Mouse (Mus musculus) mouse embryonic stem cell (cell line): ENCODE measurements around the gene Acsl3.

ENCODE experiments used
- in situ Hi-C, 2 experiments: fragments of 300-500 bp; cut with MboI; formaldehyde crosslinking; loops; 1 replicate in 1 of 2; 3 replicates in 1 of 2; pipeline ENCODE4 v1.14.3; 2019 to 2020; ENCODE audit warnings: low sequenced_read_pairs in 2 of 2, low pct_unique_long_range_greater_than_20kb in 1 of 2, mixed read lengths in 1 of 2; ENCODE audit not compliant: unreplicated experiment in 1 of 2

Acsl3 gene

GRCm38 (mm10) chr1:78725617-78726223 is 68.1 kb downstream of the Acsl3 start:
- in situ Hi-C loops: loop anchor here in 1 of 2 experiments (25.0 kb wide), 1 partner anchor 962 kb away; no protein-coding TSS in a partner anchor

GRCm38 (mm10) chr1:78730114-78730720 is 72.6 kb downstream of the Acsl3 start:
- in situ Hi-C loops: loop anchor here in 1 of 2 experiments (25.0 kb wide), 1 partner anchor 957 kb away; no protein-coding TSS in a partner anchor

- in situ Hi-C loops: loop anchor here in 1 of 2 experiments (25.0 kb wide), 1 partner anchor 955 kb away; no protein-coding TSS in a partner anchor
Observed at GRCm38 (mm10) chr1:78732290-78732689, 74.7 kb downstream of the Acsl3 start.

- in situ Hi-C loops: loop anchor here in 1 of 2 experiments (25.0 kb wide), 1 partner anchor 953 kb away; no protein-coding TSS in a partner anchor
Observed at GRCm38 (mm10) chr1:78734261-78735000, 76.8 kb downstream of the Acsl3 start.

DNA sequence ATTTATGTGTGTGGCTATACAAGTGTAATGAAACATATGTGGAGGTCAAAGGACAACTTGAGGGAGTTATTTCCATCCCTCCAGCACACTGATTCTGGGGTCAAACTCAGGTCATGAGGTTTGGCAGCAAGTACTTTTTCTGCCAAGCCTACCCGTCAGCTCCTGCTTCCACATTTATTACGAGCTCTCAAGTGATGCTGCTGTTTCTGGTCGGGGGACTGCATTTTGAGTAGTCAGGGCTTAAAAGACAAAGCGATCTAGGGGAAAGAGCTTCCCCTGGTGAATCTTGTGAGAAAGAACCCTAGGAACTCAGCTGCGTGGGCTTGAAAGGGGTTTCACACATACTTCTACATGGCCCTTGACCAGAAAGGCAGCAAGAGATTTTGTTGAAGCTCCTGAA is 80.0 kb downstream of the Acsl3 start:
- in situ Hi-C loops: loop anchor here in 1 of 2 experiments (25.0 kb wide), 1 partner anchor 950 kb away; no protein-coding TSS in a partner anchor

GRCm38 (mm10) chr1:78740676-78741075 is 83.1 kb downstream of the Acsl3 start:
- in situ Hi-C loops: loop anchor here in 1 of 2 experiments (25.0 kb wide), 1 partner anchor 947 kb away; no protein-coding TSS in a partner anchor

- in situ Hi-C loops: loop anchor here in 1 of 2 experiments (25.0 kb wide), 1 partner anchor 945 kb away; no protein-coding TSS in a partner anchor
Observed at GRCm38 (mm10) chr1:78742198-78742597, 84.6 kb downstream of the Acsl3 start.

DNA sequence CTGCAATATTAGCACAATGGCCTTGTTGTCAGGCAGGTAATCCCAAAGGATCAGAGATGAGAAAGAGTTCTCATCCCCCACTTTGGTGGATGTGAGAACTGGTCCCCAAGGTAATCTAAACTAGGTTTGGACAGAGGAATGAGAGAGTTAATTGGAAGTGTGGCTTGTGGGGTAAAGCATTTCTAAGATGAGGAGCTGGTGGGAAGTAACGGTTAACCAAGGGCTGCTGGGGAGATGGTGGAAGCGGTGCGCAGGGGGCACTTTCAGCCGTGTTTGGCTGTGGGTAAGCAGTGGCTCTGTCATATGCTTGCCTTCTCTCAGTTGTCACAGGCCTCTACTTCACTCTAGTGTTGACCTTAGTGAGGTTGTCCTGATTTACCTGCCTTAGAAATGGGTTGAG is 85.7 kb downstream of the Acsl3 start:
- in situ Hi-C loops: loop anchor here in 1 of 2 experiments (25.0 kb wide), 1 partner anchor 944 kb away; no protein-coding TSS in a partner anchor

DNA sequence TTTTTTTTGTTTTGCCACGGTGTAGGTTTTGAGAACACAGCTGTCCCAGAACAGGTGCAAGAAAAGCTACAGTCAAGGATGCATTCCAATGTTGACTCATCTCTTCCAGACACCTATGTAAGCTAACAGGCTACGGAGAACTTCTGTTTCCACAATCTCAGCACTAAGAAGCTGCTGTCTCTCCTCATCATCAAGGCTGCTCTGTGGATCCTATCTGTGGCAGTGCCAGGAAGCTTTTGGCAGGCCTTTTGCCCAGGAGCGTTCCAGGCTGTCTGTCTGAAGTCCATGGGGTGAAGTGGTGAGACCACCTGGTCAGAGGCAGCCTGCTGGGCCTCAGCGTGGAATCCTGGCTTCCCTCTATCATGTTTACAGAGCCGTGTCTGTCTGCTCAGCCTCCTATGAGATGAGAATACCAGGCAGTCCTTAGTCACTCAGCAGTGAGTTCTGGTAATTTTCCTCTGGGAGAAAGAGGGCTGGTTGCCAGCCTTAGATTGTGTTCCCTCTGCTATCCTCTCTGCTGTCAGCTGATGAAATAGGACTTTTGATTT is 87.7 kb downstream of the Acsl3 start:
- in situ Hi-C loops: loop anchor here in 1 of 2 experiments (25.0 kb wide), 1 partner anchor 942 kb away; no protein-coding TSS in a partner anchor
